Mouse (Mus musculus) myocyte (in vitro differentiated cells): Measurements from ENCODE around the gene Sorcs2.

Experiments
- CEBPB ChIP-seq: IDR thresholded peaks from 2 replicates; pipeline ENCODE4 v1.6.1; 2011; ENCODE audit warnings: mild to moderate bottlenecking, moderate library complexity; ENCODE audit not compliant: poor library complexity, insufficient read depth, severe bottlenecking
- MYOG ChIP-seq, 3 experiments: IDR thresholded peaks; one replicate each; pipeline ENCODE4 v1.6.1; 2011; ENCODE audit warnings: control low read depth in 2 of 3, low read depth in 2 of 3, mild to moderate bottlenecking in 2 of 3; ENCODE audit not compliant: insufficient read length in 2 of 3, control insufficient read depth in 1 of 3, insufficient read depth in 1 of 3
- POLR2A ChIP-seq: IDR thresholded peaks from one replicate; pipeline ENCODE4 v1.6.1; 2011; ENCODE audit warnings: low read depth, mild to moderate bottlenecking, control low read depth, moderate library complexity; ENCODE audit not compliant: insufficient read length
- POLR2AphosphoS2 ChIP-seq: IDR thresholded peaks from one replicate; pipeline ENCODE4 v1.6.1; 2011; ENCODE audit warnings: low read depth, control low read depth; ENCODE audit not compliant: insufficient read length
- TCF12 ChIP-seq: IDR thresholded peaks from one replicate; pipeline ENCODE4 v1.6.1; 2011; ENCODE audit warnings: mild to moderate bottlenecking, control low read depth; ENCODE audit not compliant: poor library complexity, insufficient read depth, severe bottlenecking

DNA sequence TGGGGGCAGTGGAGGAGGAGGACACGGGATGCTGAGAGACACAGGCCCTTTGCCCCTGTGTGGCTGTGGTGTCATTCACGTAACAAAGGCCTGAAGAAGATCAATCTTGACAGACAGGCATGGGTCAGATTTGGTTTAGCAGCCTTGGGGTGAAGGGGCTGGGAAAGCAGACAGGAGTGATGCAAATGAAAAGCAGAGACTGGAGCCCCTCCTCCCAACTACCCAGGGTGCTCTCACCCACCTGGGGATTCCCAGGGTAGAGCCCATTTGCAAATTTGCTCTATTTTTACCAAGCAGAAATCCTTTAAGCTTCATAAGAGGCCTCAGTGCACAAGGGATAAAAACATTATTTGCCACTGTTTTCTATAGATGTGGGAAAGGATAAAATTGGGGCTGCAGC is 253.4 kb downstream of the Sorcs2 start:
- TF ChIP-seq TCF12: no peak
- TF ChIP-seq POLR2A: no peak
- TF ChIP-seq POLR2AphosphoS2: no peak
- TF ChIP-seq CEBPB: no peak
- TF ChIP-seq MYOG (IDR thresholded peaks at IDR 0.05; ENCODE audit: control insufficient read depth in 1 of 3, insufficient read depth in 1 of 3, insufficient read length in 2 of 3, low read depth in 2 of 3): no peak
